Mouse (Mus musculus) embryonic stem cell, embryonic (primary cell): ENCODE measurements around the gene Spint4.

Experiments used
- CTCF ChIA-PET, 4 experiments: fragments of 300-600 bp in 2 of 4; fragments of 350-600 bp in 2 of 4; sonication (Branson Sonifier 250); formaldehyde crosslinking; loops; one replicate each; lab custom pipeline; 2022; ENCODE audit warnings: inconsistent platforms in 2 of 4; lab: Charles Lee
- POLR2A ChIA-PET, 4 experiments: fragments of 300-600 bp in 2 of 4; fragments of 350-600 bp in 2 of 4; sonication (Branson Sonifier 250); formaldehyde crosslinking; loops; one replicate each; lab custom pipeline; 2022; ENCODE audit warnings: antibody characterized with exemption in 4 of 4, inconsistent platforms in 1 of 4; lab: Charles Lee

Gene Spint4

GRCm38 (mm10) chr2:164705328-164705727 lies 7.0 kb downstream of the Spint4 start:
- ChIA-PET POLR2A (no interaction called here), CTCF (no interaction called here)

- ChIA-PET CTCF (no interaction called here), POLR2A (interaction anchor here in 1 of 4 experiments (0.6 kb wide), 2 partner anchors 19 to 954 kb away, joined by 3 to 6 read pairs; no protein-coding TSS in a partner anchor)
These were observed 7.7 kb downstream of the Spint4 start for GRCm38 (mm10) chr2:164705991-164706390.

- ChIA-PET CTCF (no interaction called here), POLR2A (no interaction called here)
These were observed 16.7 kb downstream of the Spint4 start, which contains the start of gene Spint5 for GRCm38 (mm10) chr2:164715005-164715404. TSS of gene Spint5 (plus strand) at chr2:164715305.

GRCm38 (mm10) chr2:164716194-164716786 lies 18.0 kb downstream of the Spint4 start:
- CTCF ChIA-PET = interaction anchor here in 1 of 4 experiments (0.7 kb wide), 1 partner anchor 146 kb away, joined by 3 read pairs; no protein-coding TSS in a partner anchor
- POLR2A ChIA-PET = interaction anchor here in 1 of 4 experiments (0.7 kb wide), 1 partner anchor 16 kb away, joined by 3 read pairs; no protein-coding TSS in a partner anchor

- ChIA-PET POLR2A (interaction anchor here in 2 of 4 experiments (0.6 to 1.3 kb wide), 4 partner anchors 23 to 210 kb away, joined by 3 to 6 read pairs (median 4); partner anchors contain the start of gene Pcif1 (in 1 of the 2)), CTCF (interaction anchor here (0.5 to 1.4 kb wide), 6 partner anchors 47 to 306 kb away, joined by 3 to 6 read pairs (median 4); partner anchors contain the start of genes Wfdc10 (in 2 of the 4) and Wfdc9 (in 2 of the 4))
These were observed 25.0 kb downstream of the Spint4 start for GRCm38 (mm10) chr2:164723276-164723675.

GRCm38 (mm10) chr2:164725895-164726619 lies 27.8 kb downstream of the Spint4 start:
- POLR2A ChIA-PET = interaction anchor here in 3 of 4 experiments (0.6 to 2.2 kb wide), 5 partner anchors 11 to 147 kb away, joined by 3 to 8 read pairs (median 5); partner anchors contain the start of genes Acot8 (in 1 of the 3) and Zswim3 (in 1 of the 3)

GRCm38 (mm10) chr2:164731719-164732118 lies 33.4 kb downstream of the Spint4 start:
- CTCF ChIA-PET = interaction anchor here in 3 of 4 experiments (0.6 to 1.6 kb wide), 3 partner anchors 53 to 711 kb away, joined by 3 to 4 read pairs (median 4); no protein-coding TSS in a partner anchor
- POLR2A ChIA-PET = no interaction called here

More at GRCm38 (mm10) chr2:164725895-164726619, 27.8 kb downstream of the Spint4 start:
- CTCF ChIA-PET = interaction anchor here (0.6 to 2.7 kb wide), 61 partner anchors 8 to 336 kb away, joined by 3 to 53 read pairs (median 5); partner anchors contain the start of genes Eppin (in 2 of the 4), Gm20458 (in 2 of the 4), Wfdc10 (in 2 of the 4) and Wfdc9 (in 2 of the 4)

- POLR2A ChIA-PET = interaction anchor here in 3 of 4 experiments (0.6 to 1.8 kb wide), 3 partner anchors 15 to 129 kb away, joined by 3 to 7 read pairs (median 3); no protein-coding TSS in a partner anchor
- CTCF ChIA-PET = interaction anchor here in 2 of 4 experiments (0.6 to 1.2 kb wide), 4 partner anchors 48 to 639 kb away, joined by 3 read pairs; no protein-coding TSS in a partner anchor
These were observed 35.0 kb downstream of the Spint4 start for GRCm38 (mm10) chr2:164733259-164733658.

- ChIA-PET CTCF (interaction anchor here in 3 of 4 experiments (0.6 to 1.9 kb wide), 5 partner anchors 9 to 334 kb away, joined by 3 to 6 read pairs (median 4); no protein-coding TSS in a partner anchor), POLR2A (interaction anchor here in 2 of 4 experiments (1.3 to 1.8 kb wide), 2 partner anchors 14 to 27 kb away, joined by 3 to 7 read pairs; no protein-coding TSS in a partner anchor)
These were observed 36.5 kb downstream of the Spint4 start for GRCm38 (mm10) chr2:164734839-164735238.

- ChIA-PET CTCF (interaction anchor here in 3 of 4 experiments (0.6 to 1.9 kb wide), 5 partner anchors 9 to 334 kb away, joined by 3 to 13 read pairs (median 4); no protein-coding TSS in a partner anchor), POLR2A (interaction anchor here in 2 of 4 experiments (0.5 to 1.0 kb wide), 3 partner anchors 33 to 179 kb away, joined by 3 read pairs; no protein-coding TSS in a partner anchor)
These were observed 37.1 kb downstream of the Spint4 start for GRCm38 (mm10) chr2:164735446-164735845.

- CTCF ChIA-PET = interaction anchor here in 3 of 4 experiments (0.6 to 2.9 kb wide), 11 partner anchors 8 to 984 kb away, joined by 3 to 14 read pairs (median 4); partner anchors contain the start of genes Dnttip1 (in 1 of the 3) and Wfdc3 (in 1 of the 3)
These were observed 39.2 kb downstream of the Spint4 start for GRCm38 (mm10) chr2:164737377-164738090.

GRCm38 (mm10) chr2:164739876-164740275 lies 41.6 kb downstream of the Spint4 start:
- POLR2A ChIA-PET = no interaction called here
- CTCF ChIA-PET = interaction anchor here in 2 of 4 experiments (1.5 to 2.1 kb wide), 2 partner anchors 14 to 148 kb away, joined by 3 to 6 read pairs (median 6); no protein-coding TSS in a partner anchor

More at GRCm38 (mm10) chr2:164737377-164738090, 39.2 kb downstream of the Spint4 start:
- POLR2A ChIA-PET = interaction anchor here in 2 of 4 experiments (0.7 to 1.7 kb wide), 4 partner anchors 11 to 119 kb away, joined by 5 to 6 read pairs (median 5); partner anchors contain the start of genes Pltp (in 1 of the 2) and Ube2c (in 1 of the 2)

GRCm38 (mm10) chr2:164744987-164745386 lies 46.7 kb downstream of the Spint4 start:
- POLR2A ChIA-PET = interaction anchor here in 2 of 4 experiments (0.6 to 2.5 kb wide), 8 partner anchors 12 to 341 kb away, joined by 3 to 11 read pairs (median 8); partner anchors contain the start of gene Zswim1 (in 1 of the 2)

GRCm38 (mm10) chr2:164745843-164746479 lies 47.7 kb downstream of the Spint4 start, which contains the start of the genes Wfdc3 and Dnttip1:
TSS of gene Wfdc3 (minus strand) at chr2:164745931.
TSS of gene Dnttip1 (plus strand) at chr2:164745983.
- ChIA-PET POLR2A (interaction anchor here (0.5 to 2.5 kb wide), 21 partner anchors 9 to 303 kb away, joined by 3 to 11 read pairs (median 4); partner anchors contain the start of genes Ube2c (in 2 of the 4), Acot8 (in 1 of the 4), Zswim1 (in 1 of the 4) and Zswim3 (in 1 of the 4)), CTCF (interaction anchor here (0.6 to 1.2 kb wide), 6 partner anchors 9 to 120 kb away, joined by 3 to 4 read pairs (median 4); no protein-coding TSS in a partner anchor)

More at GRCm38 (mm10) chr2:164744987-164745386, 46.7 kb downstream of the Spint4 start:
- CTCF ChIA-PET = interaction anchor here in 2 of 4 experiments (1.2 kb wide), 2 partner anchors 8 to 19 kb away, joined by 3 to 4 read pairs; no protein-coding TSS in a partner anchor

- ChIA-PET CTCF (no interaction called here), POLR2A (interaction anchor here (0.8 to 2.5 kb wide), 17 partner anchors 10 to 228 kb away, joined by 3 to 11 read pairs (median 4); partner anchors contain the start of genes Ube2c (in 2 of the 4), Acot8 (in 1 of the 4), Zswim1 (in 1 of the 4) and Zswim3 (in 1 of the 4))
These were observed 48.4 kb downstream of the Spint4 start for GRCm38 (mm10) chr2:164746693-164747092.

- ChIA-PET CTCF (interaction anchor here in 3 of 4 experiments (0.5 to 0.9 kb wide), 3 partner anchors 46 to 123 kb away, joined by 3 to 6 read pairs (median 5); no protein-coding TSS in a partner anchor), POLR2A (interaction anchor here (0.6 to 3.2 kb wide), 15 partner anchors 10 to 305 kb away, joined by 3 to 30 read pairs (median 4); partner anchors contain the start of genes Sdc4 (in 1 of the 4), Tnnc2 (in 1 of the 4) and Ube2c (in 1 of the 4))
These were observed 49.9 kb downstream of the Spint4 start for GRCm38 (mm10) chr2:164748191-164748590.
